Mouse (Mus musculus) liver, postnatal 0 days (tissue): ENCODE measurements around the gene Smco4. TPM values are rescaled to one million over a fixed set of nuclear protein-coding genes. Genes with fewer than 3 reads are reported as not detected.

Experiments used
- ATAC-seq: fragments of 200-750 bp; cut with Nextera tagmentation; 2 replicates; pipeline ENCODE4 v1.8.0; 2017; ENCODE audit warnings: mild to moderate bottlenecking, moderate library complexity
- DNase-seq: peaks from one replicate; pipeline ENCODE4 v3.0.0-alpha.2; 2016
- H3K27ac ChIP-seq: fragments of 300-500 bp; sonication (generic); 2 replicates; pipeline ENCODE4 v1.5.1; 2014; ENCODE audit warnings: antibody characterized with exemption, moderate library complexity, mild to moderate bottlenecking, low read depth
- H3K27me3 ChIP-seq: fragments of 300-500 bp; sonication (generic); 2 replicates; pipeline ENCODE4 v1.6.1; 2014; ENCODE audit warnings: low read length, control low read depth, mixed read lengths; ENCODE audit not compliant: insufficient read depth
- H3K36me3 ChIP-seq: fragments of 300-500 bp; sonication (generic); replicated peaks from 2 replicates; pipeline ENCODE4 v1.6.1; 2014; ENCODE audit warnings: mild to moderate bottlenecking, control low read depth, low read length, moderate library complexity, mixed read lengths; ENCODE audit not compliant: insufficient read depth
- H3K4me1 ChIP-seq: fragments of 300-500 bp; sonication (generic); 2 replicates; pipeline ENCODE4 v1.6.1; 2014; ENCODE audit warnings: antibody characterized with exemption, mild to moderate bottlenecking, control low read depth; ENCODE audit not compliant: insufficient read depth
- H3K4me2 ChIP-seq: fragments of 300-500 bp; sonication (generic); 2 replicates; pipeline ENCODE4 v1.6.1; 2014; ENCODE audit warnings: low read depth, mild to moderate bottlenecking, low read length, moderate library complexity, mixed read lengths
- H3K4me3 ChIP-seq: fragments of 300-500 bp; sonication (generic); 2 replicates; pipeline ENCODE4 v1.5.1; 2014; ENCODE audit warnings: low read depth, low read length
- H3K9ac ChIP-seq: fragments of 300-500 bp; sonication (generic); replicated peaks from 2 replicates; pipeline ENCODE4 v1.6.1; 2014; ENCODE audit warnings: mild to moderate bottlenecking, moderate library complexity
- H3K9me3 ChIP-seq: fragments of 300-500 bp; sonication (generic); 2 replicates; pipeline ENCODE4 v1.6.1; 2016; ENCODE audit warnings: mild to moderate bottlenecking, control low read depth, low read length, mixed read lengths
- CTCF ChIP-seq: sonication (generic); IDR thresholded peaks from 2 replicates; pipeline ENCODE4 v1.5.1; 2016; ENCODE audit warnings: antibody characterized with exemption, low read depth
- EP300 ChIP-seq: IDR thresholded peaks from 2 replicates; pipeline ENCODE4 v1.6.1; 2016; ENCODE audit warnings: antibody characterized with exemption, low read depth, mild to moderate bottlenecking
- WGBS: fragments of 180-500 bp; shearing (Covaris S2); extraction: QIAGEN DNeasy Blood & Tissue Kit; methylation state at CpG from one replicate; pipeline ENCODE4 v1.1.7; 2014; ENCODE audit not compliant: insufficient replicate concordance; 5-methylcytosine and 5-hydroxymethylcytosine counted together
- polyA plus RNA-seq: library from polyadenylated mRNA; unstranded; fragments of >200 nt; fragmentation: Nextera tagmentation; extraction: Ambion mirVana; gene quantifications from 2 replicates; pipeline ENCODE4 v1.2.1, GENCODE M21; 2015

Gene Smco4
- polyA plus RNA-seq, 1 experiment from 2014 or later = 1.3 TPM

- DNase-seq (no peak), ATAC-seq (no peak)
- H3K27me3 ChIP-seq = no peaks in the 10 kb centered on the region
- H3K27ac ChIP-seq = no peak overlapping the region
- no peak overlapping the region for H3K4me3 ChIP-seq
- WGBS = 48% methylated on average over 2 of the region's 2 CpGs
- no peak overlapping the region for H3K9ac ChIP-seq
- H3K4me2 ChIP-seq = no peak overlapping the region
- H3K9me3 ChIP-seq = no peaks in the 10 kb centered on the region
- no peak for TF ChIP-seq CTCF
- no peak for TF ChIP-seq EP300
- H3K4me1 ChIP-seq = peaks cover 5% of the 10 kb centered on the region; the same call in 1 of the 2 replicates
- H3K36me3 ChIP-seq = no peaks in the 10 kb centered on the region
Measured at GRCm38 (mm10) chr9:15487682-15488424, 5.4 kb upstream of the Smco4 start.

- no peak overlapping the region for H3K27ac ChIP-seq
- no peak overlapping the region for H3K4me2 ChIP-seq
- no peaks in the 10 kb centered on the region for H3K9me3 ChIP-seq
- H3K27me3 ChIP-seq = no peaks in the 10 kb centered on the region
- H3K9ac ChIP-seq = no peak overlapping the region
- H3K4me3 ChIP-seq = no peak overlapping the region
- no peaks in the 10 kb centered on the region for H3K36me3 ChIP-seq
- H3K4me1 ChIP-seq = peaks cover 8% of the 10 kb centered on the region; the same call in 1 of the 2 replicates
- no peak for ATAC-seq
- no peak for DNase-seq
- TF ChIP-seq CTCF (no peak), EP300 (no peak)
Measured at GRCm38 (mm10) chr9:15489293-15489692, 3.9 kb upstream of the Smco4 start.

GRCm38 (mm10) chr9:15490331-15491100 is 2.7 kb upstream of the Smco4 start:
- TF ChIP-seq EP300 = no peak
- Histone ChIP-seq H3K4me3 (no peak overlapping the region), H3K4me2 (no peak overlapping the region), H3K27me3 (no peaks in the 10 kb centered on the region), H3K27ac (no peak overlapping the region), H3K4me1 (peaks cover 8% of the 10 kb centered on the region), H3K9ac (no peak overlapping the region), H3K9me3 (no peaks in the 10 kb centered on the region), H3K36me3 (no peaks in the 10 kb centered on the region)
- DNase-seq = no peak
- 80% methylated on average over 8 of the region's 8 CpGs for WGBS
- no peak for ATAC-seq

- H3K4me3 ChIP-seq = no peak overlapping the region
- no peak overlapping the region for H3K4me2 ChIP-seq
- peaks cover 10% of the 10 kb centered on the region for H3K4me1 ChIP-seq
- ATAC-seq = no peak
- TF ChIP-seq CTCF = no peak
- TF ChIP-seq EP300 = no peak
- no peaks in the 10 kb centered on the region for H3K9me3 ChIP-seq
- no peak overlapping the region for H3K27ac ChIP-seq
- no peak for DNase-seq
- H3K9ac ChIP-seq = no peak overlapping the region
- no peaks in the 10 kb centered on the region for H3K27me3 ChIP-seq
- no peaks in the 10 kb centered on the region for H3K36me3 ChIP-seq
- 82% methylated on average over 4 of the region's 4 CpGs for WGBS
Measured at GRCm38 (mm10) chr9:15491686-15492085, 1.5 kb upstream of the Smco4 start.

GRCm38 (mm10) chr9:15492401-15492800 is 831 bp upstream of the Smco4 start:
- TF ChIP-seq CTCF = no peak
- TF ChIP-seq EP300 = no peak
- H3K9ac ChIP-seq = no peak overlapping the region
- no peaks in the 10 kb centered on the region for H3K9me3 ChIP-seq
- no peaks in the 10 kb centered on the region for H3K36me3 ChIP-seq
- H3K4me2 ChIP-seq = no peak overlapping the region
- 79% methylated on average over 8 of the region's 9 CpGs for WGBS
- no peak for DNase-seq
- no peaks in the 10 kb centered on the region for H3K27me3 ChIP-seq
- H3K4me1 ChIP-seq = peaks cover 10% of the 10 kb centered on the region
- H3K4me3 ChIP-seq = no peak overlapping the region
- H3K27ac ChIP-seq = no peak overlapping the region
- no peak for ATAC-seq

GRCm38 (mm10) chr9:15493925-15494558 is 810 bp downstream of the Smco4 start:
- H3K4me2 ChIP-seq = peak overlapping the region; percentile 95
- H3K4me3 ChIP-seq = peak overlapping the region; percentile 68
- no peaks in the 10 kb centered on the region for H3K9me3 ChIP-seq
- WGBS = 3% methylated on average over 28 of the region's 37 CpGs
- peaks cover 14% of the 10 kb centered on the region for H3K4me1 ChIP-seq
- peak overlapping the region; percentile 80 for H3K27ac ChIP-seq
- H3K27me3 ChIP-seq = no peaks in the 10 kb centered on the region
- H3K36me3 ChIP-seq = no peaks in the 10 kb centered on the region
- peak; percentile 48 for ATAC-seq
- no peak for TF ChIP-seq EP300
- TF ChIP-seq CTCF = peak; percentile 52
- H3K9ac ChIP-seq = peak overlapping the region; percentile 81
- peak; percentile 68 for DNase-seq
